Mouse (Mus musculus) NIH3T3 (cell line): ENCODE data around the gene Sec11a.
"Not testable (repeated sequence)": the region's sequence is repeated elsewhere in the genome, so short reads cannot be mapped to it uniquely, and the experiment has no call there.

Source experiments
- DNase-seq: peaks from one replicate; pipeline ENCODE4 v3.0.0-alpha.2; 2012; ENCODE audit warnings: low read depth

The Sec11a gene

GRCm38 (mm10) chr7:80947445-80948350 lies at the start of gene Sec11a:
Sec11a (minus strand) TSS chr7:80947780.
- peak; percentile 93 for DNase-seq

GRCm38 (mm10) chr7:80995266-80996146 lies 47.9 kb upstream of the Sec11a start:
- DNase-seq = no peak

- DNase-seq = no peak
These were observed 47.1 kb upstream of the Sec11a start for GRCm38 (mm10) chr7:80994663-80995005.

- peak; percentile 78 for DNase-seq
These were observed 46.5 kb upstream of the Sec11a start for GRCm38 (mm10) chr7:80993834-80994662.

- peak; percentile 92 for DNase-seq
These were observed 45.6 kb upstream of the Sec11a start, which contains the start of gene Zfp592 for GRCm38 (mm10) chr7:80992980-80993833. Zfp592 (plus strand) TSS chr7:80993681.

- DNase-seq = peak; percentile 54
These were observed 45.0 kb upstream of the Sec11a start for GRCm38 (mm10) chr7:80992631-80992979.

- DNase-seq = peak; percentile 44
These were observed 44.5 kb upstream of the Sec11a start for GRCm38 (mm10) chr7:80992063-80992462.

- DNase-seq = no peak
These were observed 44.0 kb upstream of the Sec11a start for GRCm38 (mm10) chr7:80991589-80991988.

- DNase-seq = no peak
These were observed 42.7 kb upstream of the Sec11a start for GRCm38 (mm10) chr7:80990276-80990675.

GRCm38 (mm10) chr7:80987805-80988625 lies 40.4 kb upstream of the Sec11a start:
- DNase-seq = no peak

- no peak for DNase-seq
These were observed 39.0 kb upstream of the Sec11a start for GRCm38 (mm10) chr7:80986458-80987187.

GRCm38 (mm10) chr7:80980566-80980965 lies 33.0 kb upstream of the Sec11a start:
- no peak for DNase-seq

GRCm38 (mm10) chr7:80973638-80974015 lies 26.0 kb upstream of the Sec11a start:
- DNase-seq = not testable (repeated sequence)

- DNase-seq = not testable (repeated sequence)
These were observed 25.5 kb upstream of the Sec11a start for GRCm38 (mm10) chr7:80972920-80973637.

GRCm38 (mm10) chr7:80972082-80972481 lies 24.5 kb upstream of the Sec11a start:
- no peak for DNase-seq

GRCm38 (mm10) chr7:80971419-80971818 lies 23.8 kb upstream of the Sec11a start:
- no peak for DNase-seq

GRCm38 (mm10) chr7:80970913-80971312 lies 23.3 kb upstream of the Sec11a start:
- no peak for DNase-seq

- no peak for DNase-seq
These were observed 15.2 kb upstream of the Sec11a start for GRCm38 (mm10) chr7:80962799-80963198.

GRCm38 (mm10) chr7:80959003-80959402 lies 11.4 kb upstream of the Sec11a start:
- no peak for DNase-seq
